21 mouse cellular contexts compared by ENCODE assay signal in the genomic region with DNA sequence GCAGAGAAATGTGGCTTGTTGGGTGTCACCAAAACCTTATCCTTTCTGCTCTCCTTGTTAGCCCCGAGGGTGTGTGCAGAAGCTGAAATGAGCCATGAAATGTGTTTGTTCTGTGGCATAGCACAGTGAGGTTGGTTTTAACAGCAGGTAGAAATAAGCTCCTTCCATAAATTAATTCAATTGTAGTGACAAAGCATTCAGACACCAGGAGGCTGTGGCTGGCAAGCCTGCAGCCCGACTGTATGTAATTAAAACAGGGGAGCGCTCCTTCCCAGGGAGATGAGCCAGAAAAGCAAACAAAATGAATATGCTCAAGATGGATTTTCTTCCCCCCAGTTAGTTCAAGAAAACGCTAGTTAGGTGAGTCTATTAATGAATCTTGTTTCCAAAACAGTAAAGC.
DNase-seq lines count a peak whose midpoint lies in the region; ATAC-seq and TF ChIP-seq lines count a peak whose summit lies in the region.
"Had no signal": no experiment of that assay in that cellular context is flagged by ENCODE, and none has a peak within 500 bp of the region (broad histone marks: within the 10 kb centered on the region; RNA-seq: fewer than 3 reads in every experiment).

No protein-coding gene starts in this region.

- no peaks in the 10 kb centered on the region for H3K9me3 ChIP-seq in embryonic facial prominence, embryonic 14.5 days (ENCODE audit: control insufficient read depth, low read length)
- H3K9me3 ChIP-seq in embryonic facial prominence, embryonic 10.5 days: no peaks in the 10 kb centered on the region
- no peaks in the 10 kb centered on the region for H3K9me3 ChIP-seq in hindbrain, embryonic 13.5 days
- H3K9me3 ChIP-seq in hindbrain, embryonic 11.5 days (ENCODE audit: control insufficient read depth, low read length): no peaks in the 10 kb centered on the region
- no peaks in the 10 kb centered on the region for H3K9me3 ChIP-seq in midbrain, embryonic 11.5 days (ENCODE audit: control insufficient read depth, low read length)
- H3K9me3 ChIP-seq in midbrain, embryonic 16.5 days (replicated peaks; ENCODE audit: control insufficient read depth, low read length, poor library complexity, severe bottlenecking): no peaks in the 10 kb centered on the region
- no peaks in the 10 kb centered on the region for H3K9me3 ChIP-seq in stomach, embryonic 16.5 days (replicated peaks; ENCODE audit: control insufficient read depth, low read length)
- no peaks in the 10 kb centered on the region for H3K9me3 ChIP-seq in stomach, postnatal 0 days (ENCODE audit: control insufficient read depth, low read length)
- H3K9me3 ChIP-seq: embryonic facial prominence, embryonic 13.5 days; heart, embryonic 10.5 days; intestine, embryonic 15.5 days had no signal

- TF ChIP-seq CTCF in stomach, postnatal 0 days (IDR thresholded peaks at IDR 0.05; ENCODE audit: low read depth): no peak

- no peak overlapping the region for H3K4me3 ChIP-seq in embryonic facial prominence, embryonic 14.5 days (ENCODE audit: low read depth, low read length)
- H3K4me3 ChIP-seq in embryonic facial prominence, embryonic 10.5 days: no peak overlapping the region
- H3K4me3 ChIP-seq in hindbrain, embryonic 13.5 days: no peak overlapping the region
- no peak overlapping the region for H3K4me3 ChIP-seq in hindbrain, embryonic 11.5 days (ENCODE audit: low read depth, low read length)
- no peak overlapping the region for H3K4me3 ChIP-seq in midbrain, embryonic 11.5 days (ENCODE audit: low read depth, low read length)
- no peak overlapping the region for H3K4me3 ChIP-seq in midbrain, embryonic 16.5 days (ENCODE audit: low read depth, low read length)
- H3K4me3 ChIP-seq in stomach, embryonic 16.5 days (replicated peaks; ENCODE audit: low read length): no peak overlapping the region
- no peak overlapping the region for H3K4me3 ChIP-seq in stomach, postnatal 0 days (ENCODE audit: low read depth, low read length)
- H3K4me3 ChIP-seq: embryonic facial prominence, embryonic 13.5 days; heart, embryonic 10.5 days; intestine, embryonic 15.5 days had no signal

- no peak for ATAC-seq in embryonic facial prominence, embryonic 14.5 days (ENCODE audit: low read depth)
- ATAC-seq in hindbrain, embryonic 13.5 days (ENCODE audit: low FRiP score): no peak
- no peak for ATAC-seq in hindbrain, embryonic 11.5 days (ENCODE audit: low FRiP score)
- ATAC-seq in midbrain, embryonic 11.5 days (ENCODE audit: low FRiP score): no peak
- no peak for ATAC-seq in midbrain, embryonic 16.5 days
- ATAC-seq in stomach, embryonic 16.5 days (ENCODE audit: insufficient read depth, low FRiP score): no peak
- ATAC-seq in stomach, postnatal 0 days (ENCODE audit: low FRiP score, low TSS enrichment): no peak
- ATAC-seq: CD4-positive, CD25-positive, alpha-beta regulatory T cell, adult 4 months; intestine, embryonic 15.5 days had no signal

- TF ChIP-seq EP300 in stomach, postnatal 0 days (optimal IDR thresholded peaks at IDR 0.05): no peak

- H3K27ac ChIP-seq in embryonic facial prominence, embryonic 14.5 days (replicated peaks; ENCODE audit: low read depth, low read length): no peak overlapping the region
- no peak overlapping the region for H3K27ac ChIP-seq in embryonic facial prominence, embryonic 10.5 days (replicated peaks)
- 0 out of 2 replicates have a peak overlapping the region, but pooled peaks have one; percentile 14 for H3K27ac ChIP-seq in hindbrain, embryonic 13.5 days
- no peak overlapping the region for H3K27ac ChIP-seq in hindbrain, embryonic 11.5 days (ENCODE audit: low read depth, low read length)
- H3K27ac ChIP-seq in midbrain, embryonic 11.5 days (ENCODE audit: low read depth, low read length): no peak overlapping the region
- no peak overlapping the region for H3K27ac ChIP-seq in midbrain, embryonic 16.5 days (ENCODE audit: low read length)
- peak overlapping the region; percentile 2; the same call in 1 of the 2 replicates for H3K27ac ChIP-seq in stomach, embryonic 16.5 days (ENCODE audit: low read length)
- H3K27ac ChIP-seq in stomach, postnatal 0 days (replicated peaks): no peak overlapping the region
- H3K27ac ChIP-seq: embryonic facial prominence, embryonic 13.5 days; heart, embryonic 10.5 days; intestine, embryonic 15.5 days had no signal

- H3K4me2 ChIP-seq in embryonic facial prominence, embryonic 14.5 days (ENCODE audit: low read depth, low read length): no peak overlapping the region
- no peak overlapping the region for H3K4me2 ChIP-seq in hindbrain, embryonic 13.5 days
- no peak overlapping the region for H3K4me2 ChIP-seq in hindbrain, embryonic 11.5 days (replicated peaks; ENCODE audit: low read depth, low read length)
- H3K4me2 ChIP-seq in midbrain, embryonic 11.5 days: no peak overlapping the region
- no peak overlapping the region for H3K4me2 ChIP-seq in midbrain, embryonic 16.5 days (ENCODE audit: low read length)
- no peak overlapping the region for H3K4me2 ChIP-seq in stomach, embryonic 16.5 days (ENCODE audit: low read depth, low read length)
- H3K4me2 ChIP-seq in stomach, postnatal 0 days (replicated peaks; ENCODE audit: low read depth): no peak overlapping the region
- H3K4me2 ChIP-seq: embryonic facial prominence, embryonic 13.5 days; intestine, embryonic 15.5 days had no signal

- peaks cover 10% of the 10 kb centered on the region for H3K4me1 ChIP-seq in embryonic facial prominence, embryonic 14.5 days (ENCODE audit: control insufficient read depth, insufficient read depth, low read length)
- H3K4me1 ChIP-seq in embryonic facial prominence, embryonic 10.5 days: peaks cover 11% of the 10 kb centered on the region
- peaks cover 9% of the 10 kb centered on the region; the same call in 1 of the 2 replicates for H3K4me1 ChIP-seq in hindbrain, embryonic 13.5 days (replicated peaks)
- no peaks in the 10 kb centered on the region for H3K4me1 ChIP-seq in hindbrain, embryonic 11.5 days (replicated peaks; ENCODE audit: control insufficient read depth, insufficient read depth, low read length)
- H3K4me1 ChIP-seq in midbrain, embryonic 11.5 days (ENCODE audit: control insufficient read depth, insufficient read depth, low read length): no peaks in the 10 kb centered on the region
- peaks cover 5% of the 10 kb centered on the region; the same call in 1 of the 2 replicates for H3K4me1 ChIP-seq in midbrain, embryonic 16.5 days (ENCODE audit: control insufficient read depth, insufficient read depth, low read length)
- H3K4me1 ChIP-seq in stomach, embryonic 16.5 days (ENCODE audit: control insufficient read depth, insufficient read depth, low read length): peaks cover 13% of the 10 kb centered on the region
- no peaks in the 10 kb centered on the region for H3K4me1 ChIP-seq in stomach, postnatal 0 days (replicated peaks; ENCODE audit: control insufficient read depth, insufficient read depth)
- H3K4me1 ChIP-seq: heart, embryonic 10.5 days had no signal

- H3K9ac ChIP-seq in embryonic facial prominence, embryonic 14.5 days (ENCODE audit: low read depth, low read length): no peak overlapping the region
- no peak overlapping the region for H3K9ac ChIP-seq in hindbrain, embryonic 13.5 days
- H3K9ac ChIP-seq in hindbrain, embryonic 11.5 days (ENCODE audit: low read depth, low read length): no peak overlapping the region
- H3K9ac ChIP-seq in midbrain, embryonic 11.5 days (ENCODE audit: low read length): no peak overlapping the region
- H3K9ac ChIP-seq in midbrain, embryonic 16.5 days (ENCODE audit: low read depth, low read length): no peak overlapping the region
- no peak overlapping the region for H3K9ac ChIP-seq in stomach, embryonic 16.5 days (ENCODE audit: low read length)
- no peak overlapping the region for H3K9ac ChIP-seq in stomach, postnatal 0 days (ENCODE audit: low read length)
- H3K9ac ChIP-seq: embryonic facial prominence, embryonic 13.5 days; intestine, embryonic 15.5 days had no signal

- DNase-seq in embryonic facial prominence, embryonic 14.5 days (ENCODE audit: low spot score): peak; percentile 34
- no peak for DNase-seq in embryonic facial prominence, embryonic 10.5 days (ENCODE audit: low spot score)
- no peak for DNase-seq in hindbrain, embryonic 11.5 days (ENCODE audit: low spot score)
- DNase-seq in midbrain, embryonic 11.5 days (ENCODE audit: low spot score, missing footprints): peak; percentile 76
- no peak for DNase-seq in stomach, postnatal 0 days (ENCODE audit: low spot score)
- DNase-seq: adrenal gland, postnatal 10 days; B cell, adult 2 months; cerebellum, adult 11-12 months; cerebellum, adult 9-10 months; cerebellum, postnatal 25 days; gastrocnemius, postnatal 36 days; heart, postnatal 10 days; heart, postnatal 4 days had no signal

- no peaks in the 10 kb centered on the region for H3K27me3 ChIP-seq in embryonic facial prominence, embryonic 14.5 days (replicated peaks; ENCODE audit: control insufficient read depth, insufficient read depth, low read length)
- no peaks in the 10 kb centered on the region for H3K27me3 ChIP-seq in embryonic facial prominence, embryonic 10.5 days (replicated peaks; ENCODE audit: low read depth, poor library complexity, severe bottlenecking)
- H3K27me3 ChIP-seq in hindbrain, embryonic 13.5 days: no peaks in the 10 kb centered on the region
- H3K27me3 ChIP-seq in hindbrain, embryonic 11.5 days (ENCODE audit: control insufficient read depth, insufficient read depth, low read length): no peaks in the 10 kb centered on the region
- no peaks in the 10 kb centered on the region for H3K27me3 ChIP-seq in midbrain, embryonic 11.5 days (ENCODE audit: control insufficient read depth, insufficient read depth, low read length)
- no peaks in the 10 kb centered on the region for H3K27me3 ChIP-seq in midbrain, embryonic 16.5 days (ENCODE audit: control insufficient read depth, insufficient read depth, low read depth, low read length)
- no peaks in the 10 kb centered on the region for H3K27me3 ChIP-seq in stomach, embryonic 16.5 days (ENCODE audit: control insufficient read depth, insufficient read depth, low read length)
- H3K27me3 ChIP-seq in stomach, postnatal 0 days (ENCODE audit: control insufficient read depth, insufficient read depth, low read length): no peaks in the 10 kb centered on the region
- H3K27me3 ChIP-seq: embryonic facial prominence, embryonic 13.5 days; intestine, embryonic 15.5 days had no signal

- 15% methylated on average over 4 of the region's 4 CpGs for WGBS in embryonic facial prominence, embryonic 14.5 days
- 38% methylated on average over 4 of the region's 4 CpGs for WGBS in embryonic facial prominence, embryonic 10.5 days
- 28% methylated on average over 4 of the region's 4 CpGs for WGBS in hindbrain, embryonic 13.5 days
- WGBS in hindbrain, embryonic 11.5 days: 38% methylated on average over 4 of the region's 4 CpGs
- 32% methylated on average over 4 of the region's 4 CpGs for WGBS in midbrain, embryonic 11.5 days
- whole genome bisulfite sequencing in midbrain, embryonic 16.5 days: 19% methylated on average over 4 of the region's 4 CpGs
- 29% methylated on average over 4 of the region's 4 CpGs for WGBS in stomach, embryonic 16.5 days
- 20% methylated on average over 4 of the region's 4 CpGs for WGBS in stomach, postnatal 0 days

- no peaks in the 10 kb centered on the region for H3K36me3 ChIP-seq in embryonic facial prominence, embryonic 14.5 days (ENCODE audit: control insufficient read depth, insufficient read depth, low read length)
- no peaks in the 10 kb centered on the region for H3K36me3 ChIP-seq in embryonic facial prominence, embryonic 10.5 days (replicated peaks)
- H3K36me3 ChIP-seq in hindbrain, embryonic 13.5 days: no peaks in the 10 kb centered on the region
- H3K36me3 ChIP-seq in hindbrain, embryonic 11.5 days (ENCODE audit: control insufficient read depth, insufficient read depth, low read length): no peaks in the 10 kb centered on the region
- H3K36me3 ChIP-seq in midbrain, embryonic 11.5 days (ENCODE audit: control insufficient read depth, insufficient read depth, low read length): no peaks in the 10 kb centered on the region
- no peaks in the 10 kb centered on the region for H3K36me3 ChIP-seq in midbrain, embryonic 16.5 days (ENCODE audit: control insufficient read depth, insufficient read depth, low read length)
- no peaks in the 10 kb centered on the region for H3K36me3 ChIP-seq in stomach, embryonic 16.5 days (ENCODE audit: control insufficient read depth, insufficient read depth, low read length)
- no peaks in the 10 kb centered on the region for H3K36me3 ChIP-seq in stomach, postnatal 0 days (ENCODE audit: control insufficient read depth, insufficient read depth, low read length)
- H3K36me3 ChIP-seq: embryonic facial prominence, embryonic 13.5 days; G1E; heart, embryonic 10.5 days; intestine, embryonic 15.5 days had no signal

Comparison
In these comparisons a context has a peak if more than half of its experiments do, and no peak if none do; other contexts are left out.
1. DNase-seq: peak in embryonic facial prominence, embryonic 14.5 days (single experiment) and midbrain, embryonic 11.5 days (single experiment); none in embryonic facial prominence, embryonic 10.5 days (single experiment), hindbrain, embryonic 11.5 days (single experiment) and stomach, postnatal 0 days (single experiment).
2. H3K27ac ChIP-seq: peak in hindbrain, embryonic 13.5 days (single experiment) and stomach, embryonic 16.5 days (single experiment); none in embryonic facial prominence, embryonic 14.5 days (single experiment), embryonic facial prominence, embryonic 10.5 days (single experiment), hindbrain, embryonic 11.5 days (single experiment), midbrain, embryonic 11.5 days (single experiment), midbrain, embryonic 16.5 days (single experiment) and stomach, postnatal 0 days (single experiment).